Mouse (Mus musculus): Measurements from ENCODE around the gene Mrpl30.
A peak's percentile ranks its signal among the peaks of the same experiment; 100 is the strongest.

Mrpl30 gene

DNA sequence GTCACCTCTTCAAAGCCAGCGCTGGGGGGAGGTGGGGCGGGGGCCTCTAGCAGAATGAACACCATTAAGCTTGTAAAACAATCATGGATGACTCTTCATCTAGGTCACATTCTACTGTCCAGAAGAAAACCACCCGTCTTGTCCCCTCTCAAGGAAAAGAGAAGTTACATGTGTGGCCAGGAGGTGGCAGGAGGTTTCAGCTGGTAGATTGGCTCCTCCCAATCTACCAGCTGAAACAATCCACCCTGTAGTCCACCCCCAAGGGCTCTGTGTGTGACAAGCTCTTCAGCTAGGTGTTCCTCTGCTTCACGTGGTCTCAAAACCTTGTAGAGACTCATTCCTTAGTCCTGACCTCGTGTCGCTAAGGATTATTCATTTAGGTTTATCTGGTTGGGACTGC is 12.9 kb downstream of the Mrpl30 start:
- DNase-seq: no peak

DNA sequence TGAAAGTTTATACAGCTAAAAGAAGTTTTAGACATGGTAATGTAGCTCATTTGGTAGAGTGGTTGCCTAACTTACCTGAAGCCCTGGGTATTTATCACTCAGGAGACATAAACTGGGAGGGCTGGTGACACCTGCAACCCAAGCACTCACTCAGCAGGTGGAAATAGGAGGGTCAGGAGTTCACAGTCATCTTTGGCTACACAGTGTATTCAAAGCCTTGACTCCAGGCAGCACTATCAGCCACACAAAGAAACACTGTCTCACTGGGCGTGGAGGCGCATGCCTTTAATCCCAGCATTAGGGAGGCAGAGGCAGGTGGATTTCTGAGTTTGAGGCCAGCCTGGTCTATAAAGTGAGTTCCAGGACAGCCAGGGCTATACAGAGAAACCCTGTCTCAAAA is 22.5 kb downstream of the Mrpl30 start:
- DNase-seq: no peak

DNA sequence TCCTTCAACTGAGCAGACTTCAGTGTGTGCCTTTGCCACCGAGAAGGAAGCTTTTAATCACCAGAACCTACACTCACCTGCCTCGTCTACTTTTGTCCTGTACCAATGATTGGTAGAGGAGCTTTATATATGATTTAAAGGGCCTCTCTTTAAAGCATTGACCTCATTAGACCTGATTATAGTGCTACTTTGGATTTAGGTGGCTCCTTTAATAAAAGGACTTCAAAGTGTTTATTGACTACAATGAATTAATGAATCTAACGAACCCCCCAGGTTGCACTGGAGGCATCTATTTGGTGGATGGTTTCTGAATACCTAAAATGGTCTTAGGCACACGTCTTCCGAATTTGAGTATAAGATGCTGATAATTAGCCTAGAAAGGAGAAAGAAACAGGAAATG is 26.1 kb downstream of the Mrpl30 start, which contains the start of gene Lyg2:
Gene Lyg2, minus strand, starts transcription at position 101 of the 400 bp plus-strand sequence.
- no peak for DNase-seq

DNA sequence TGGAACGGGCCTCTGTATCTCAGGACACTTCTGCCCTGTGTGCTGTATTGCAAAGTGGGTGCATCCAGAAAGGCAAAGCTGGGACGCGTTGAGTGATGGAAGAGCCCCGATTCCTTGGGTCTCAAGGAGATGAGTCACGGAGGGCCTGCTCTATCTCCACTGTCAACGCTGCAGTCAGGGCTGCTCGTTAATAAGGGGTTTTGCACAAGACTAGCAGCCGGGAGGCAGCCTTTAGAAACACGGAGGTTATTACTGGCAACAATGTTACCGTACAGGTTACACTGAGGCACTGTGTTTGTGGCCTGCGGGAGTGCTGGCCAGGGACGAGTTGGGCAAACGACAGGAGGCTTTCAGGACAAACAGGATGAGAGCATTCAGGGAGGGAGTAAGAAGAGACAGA is 27.4 kb downstream of the Mrpl30 start:
- no peak for DNase-seq

DNA sequence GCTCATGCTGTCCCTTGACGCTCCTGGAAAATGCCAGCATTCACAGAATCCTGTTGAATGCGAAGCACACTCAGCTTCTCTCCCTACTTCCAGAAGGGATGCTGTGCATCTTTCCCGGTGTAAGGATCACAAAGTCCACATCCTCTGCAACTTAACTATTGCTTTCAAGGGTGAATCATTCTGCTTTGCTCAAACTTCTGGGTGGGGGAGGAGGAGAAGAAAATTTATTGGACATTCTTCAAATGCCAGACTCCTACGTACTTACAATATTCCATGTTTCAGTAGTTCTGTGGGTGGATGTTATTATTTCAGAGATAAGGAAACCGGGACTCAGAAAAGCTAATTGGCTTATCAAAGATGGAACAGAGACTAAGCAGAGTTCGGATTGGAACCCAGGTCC is 27.8 kb downstream of the Mrpl30 start:
- DNase-seq: no peak

DNA sequence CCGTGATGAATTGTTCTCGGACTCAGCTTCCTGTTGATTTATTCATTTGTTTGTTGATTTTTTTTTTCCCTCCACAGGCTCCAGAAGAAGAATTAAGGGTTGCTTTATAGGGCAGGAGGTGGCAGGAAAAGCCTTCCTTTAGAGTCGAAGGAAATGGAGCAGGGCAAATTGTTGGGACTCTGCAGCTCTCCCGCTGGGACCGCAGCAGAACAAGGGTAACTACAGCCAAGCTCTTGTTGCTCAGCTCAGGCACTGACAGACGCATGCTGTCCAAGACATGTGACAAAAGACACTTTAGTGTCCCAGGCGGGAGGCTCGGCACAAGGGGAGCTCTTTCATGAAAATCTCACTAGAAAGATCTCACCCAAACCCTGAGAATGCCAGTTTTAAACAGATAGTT is 32.3 kb downstream of the Mrpl30 start:
- DNase-seq: peak; percentile 30

DNA sequence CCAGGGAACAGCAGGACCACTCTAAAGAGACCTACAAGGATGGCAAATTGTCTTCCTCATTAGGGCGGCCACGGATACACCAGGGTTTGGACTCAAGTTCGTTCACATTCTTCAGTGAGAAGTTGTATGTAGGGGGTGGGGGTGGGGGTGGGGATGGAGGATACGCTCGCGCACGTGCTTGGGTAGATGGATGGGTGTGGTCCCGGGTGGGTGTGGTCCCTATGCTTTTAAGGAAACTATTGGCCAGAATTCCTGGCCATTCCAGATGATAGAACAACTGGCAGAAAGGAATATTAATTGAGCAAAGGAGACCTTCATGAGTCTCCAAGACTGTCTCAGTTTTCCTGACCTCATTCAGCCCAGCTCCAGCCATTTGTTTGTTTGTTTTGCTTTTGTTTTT is 35.7 kb downstream of the Mrpl30 start:
- DNase-seq: no peak

DNA sequence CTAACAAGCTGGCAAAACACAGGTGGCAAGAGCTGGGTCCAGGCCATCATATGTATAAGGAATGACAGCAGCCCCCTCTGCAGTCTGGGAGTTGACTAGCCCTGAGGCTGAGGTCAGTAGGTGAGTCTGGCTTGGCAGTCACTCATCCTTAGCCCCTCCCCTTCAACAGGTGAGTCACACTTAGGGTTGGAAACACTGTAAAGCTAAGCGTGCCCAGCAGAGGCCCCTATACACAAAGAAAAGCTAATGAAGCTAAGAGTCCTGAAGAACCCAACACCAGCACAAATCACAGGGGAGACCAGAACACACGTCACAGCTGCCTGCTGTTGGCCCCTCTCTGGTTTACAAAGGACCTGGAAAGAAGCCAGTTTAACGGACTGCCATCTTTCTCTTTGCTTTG is 41.5 kb downstream of the Mrpl30 start:
- DNase-seq: no peak
